Mouse (Mus musculus) CH12.LX (cell line): ENCODE data around the gene Heatr5a.

Source experiments
- CHD2 ChIP-seq: IDR thresholded peaks from 2 replicates; pipeline ENCODE4 v1.6.1; 2011; ENCODE audit warnings: low read length, improper control_type of control experiment
- POLR2A ChIP-seq: IDR thresholded peaks from 2 replicates; pipeline ENCODE4 v1.6.1; 2011; ENCODE audit warnings: low read depth, mild to moderate bottlenecking, improper control_type of control experiment, low read length
- POLR2AphosphoS2 ChIP-seq: IDR thresholded peaks from 2 replicates; pipeline ENCODE4 v1.6.1; 2011; ENCODE audit warnings: low read depth, low read length, improper control_type of control experiment

GRCm38 (mm10) chr12:51866226-51866910, 104.8 kb downstream of the Heatr5a start:
- no peak for TF ChIP-seq POLR2AphosphoS2
- TF ChIP-seq CHD2: no peak
- no peak for TF ChIP-seq POLR2A
